Mouse (Mus musculus) CD4-positive, CD25-positive, alpha-beta regulatory T cell, adult 2 months (primary cell): ENCODE measurements at regions not wholly inside any gene's neighbourhood (a gene's known extent, or its start where the extent isn't known, plus 50 kb on each side); places are given as distances from the start of the nearest gene placed in this dataset.

ENCODE experiments used
- DNase-seq: peaks from one replicate; pipeline ENCODE4 v3.0.0-alpha.2; 2012; ENCODE audit warnings: low read depth, low spot score

GRCm38 (mm10) chr9:71420064-71420463 lies 65.7 kb downstream of the Polr2m start:
- no peak for DNase-seq

GRCm38 (mm10) chr9:71418531-71418930 lies 67.2 kb downstream of the Polr2m start:
- no peak for DNase-seq

GRCm38 (mm10) chr9:71417248-71417647 lies 68.5 kb downstream of the Polr2m start:
- no peak for DNase-seq

- no peak for DNase-seq
These were observed 74.6 kb downstream of the Polr2m start for GRCm38 (mm10) chr9:71411171-71411570.

- DNase-seq = no peak
These were observed 75.8 kb downstream of the Polr2m start for GRCm38 (mm10) chr9:71409925-71410324.

GRCm38 (mm10) chr9:71408946-71409345 lies 76.8 kb downstream of the Polr2m start:
- DNase-seq = no peak

- DNase-seq = no peak
These were observed 81.2 kb downstream of the Polr2m start for GRCm38 (mm10) chr9:71404396-71405135.

- no peak for DNase-seq
These were observed 84.1 kb downstream of the Polr2m start for GRCm38 (mm10) chr9:71401667-71402066.

GRCm38 (mm10) chr9:71399346-71399745 lies 86.4 kb downstream of the Polr2m start:
- no peak for DNase-seq

GRCm38 (mm10) chr9:71396784-71397183 lies 89.0 kb downstream of the Polr2m start:
- no peak for DNase-seq

GRCm38 (mm10) chr9:71390221-71390620 lies 95.5 kb downstream of the Polr2m start:
- DNase-seq = no peak

- DNase-seq = no peak
These were observed 98.3 kb downstream of the Polr2m start for GRCm38 (mm10) chr9:71387426-71387825.

GRCm38 (mm10) chr9:71383901-71384300 lies 101.8 kb downstream of the Polr2m start:
- no peak for DNase-seq

- no peak for DNase-seq
These were observed 105.9 kb downstream of the Polr2m start for GRCm38 (mm10) chr9:71379731-71380250.

- DNase-seq = no peak
These were observed 116.0 kb downstream of the Polr2m start for GRCm38 (mm10) chr9:71369760-71370159.

GRCm38 (mm10) chr9:71369202-71369601 lies 116.5 kb downstream of the Polr2m start:
- DNase-seq = no peak

- no peak for DNase-seq
These were observed 119.2 kb downstream of the Polr2m start for GRCm38 (mm10) chr9:71366573-71366972.

GRCm38 (mm10) chr9:71365177-71365738 lies 120.5 kb downstream of the Polr2m start:
- DNase-seq = no peak

GRCm38 (mm10) chr9:71364047-71364665 lies 121.6 kb downstream of the Polr2m start:
- DNase-seq = no peak

GRCm38 (mm10) chr9:71362401-71362800 lies 123.3 kb downstream of the Polr2m start:
- DNase-seq = no peak

GRCm38 (mm10) chr9:71361961-71362360 lies 123.8 kb downstream of the Polr2m start:
- no peak for DNase-seq

GRCm38 (mm10) chr9:71361311-71361710 lies 124.4 kb downstream of the Polr2m start:
- no peak for DNase-seq

- no peak for DNase-seq
These were observed 125.1 kb downstream of the Polr2m start for GRCm38 (mm10) chr9:71360676-71361075.
